In the genomic region with DNA sequence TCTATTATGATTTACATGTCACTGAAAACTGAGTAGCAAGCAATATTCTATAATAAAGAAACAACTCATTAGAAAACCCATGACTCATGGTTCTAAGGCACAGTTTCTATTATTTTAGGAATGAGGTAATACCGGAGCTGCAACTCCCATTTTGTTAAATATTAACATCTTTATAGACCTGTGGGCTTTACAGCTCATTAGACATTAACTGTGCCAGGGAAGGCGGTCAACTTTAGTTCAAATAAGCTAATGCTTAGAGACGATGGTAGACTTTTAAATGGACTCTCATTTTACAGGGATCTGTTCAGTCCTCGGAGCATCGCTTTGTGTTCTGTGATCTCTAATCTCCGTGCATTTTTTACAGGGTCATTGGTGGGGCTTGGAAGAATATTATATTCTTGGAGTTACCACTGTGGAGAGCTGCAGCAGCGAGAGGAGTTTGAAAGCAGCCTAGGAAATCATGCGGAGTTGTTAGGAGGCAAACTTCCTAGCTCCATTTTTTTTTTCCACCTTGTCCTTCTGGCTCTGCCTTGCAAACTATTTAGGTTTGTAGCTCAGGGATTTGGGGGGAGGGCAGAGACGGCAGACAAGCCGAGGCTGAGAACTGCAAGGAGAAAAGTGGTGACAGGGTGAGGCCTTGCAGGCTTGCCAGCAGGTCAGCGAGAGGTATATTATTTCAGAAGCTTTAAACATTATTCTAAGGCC, we compare ENCODE assay signal across 8 mouse cellular contexts.
DNase-seq lines count a peak whose midpoint lies in the region; ATAC-seq and TF ChIP-seq lines count a peak whose summit lies in the region.

No protein-coding gene starts in this region.

- POLR2A ChIA-PET in Patski (lab: Charles Lee), result interaction anchor here (0.7 to 0.8 kb wide), 2 partner anchors 11 to 125 kb away, joined by 3 to 6 read pairs; no protein-coding TSS in a partner anchor

- TF ChIP-seq CTCF in Patski (IDR thresholded peaks at IDR 0.05), result no peak

- in situ Hi-C loops in Patski (cut with MboI; ENCODE audit: low pct_unique_long_range_greater_than_20kb), result loop anchor here (5.0 to 10.0 kb wide), 2 partner anchors 124 to 326 kb away; no protein-coding TSS in a partner anchor

- ATAC-seq in Patski, result peak; percentile 87

- no peaks in the 10 kb centered on the region for H3K27me3 ChIP-seq in Patski

- CTCF ChIA-PET in Patski (lab: Charles Lee), result interaction anchor here (1.1 to 1.2 kb wide), 3 partner anchors 108 to 331 kb away, joined by 3 to 4 read pairs (median 3); no protein-coding TSS in a partner anchor

- peak; percentile 7 to 12 for DNase-seq in adrenal gland, postnatal 36 days
- DNase-seq in adrenal gland, postnatal 4 days (ENCODE audit: low spot score in 2 of 2), result no peak
- peak; percentile 80 for DNase-seq in Patski (ENCODE audit: low read depth, low spot score)
- peak; percentile 18 for DNase-seq in gastrocnemius, postnatal 25 days
- DNase-seq in kidney, postnatal 14 days, result peak; percentile 63
- DNase-seq in neural tube, embryonic 10.5 days (ENCODE audit: extremely low spot score, low spot score), result peak; percentile 15
- DNase-seq in layer of hippocampus, postnatal 36 days, result no peak
- DNase-seq in layer of hippocampus, postnatal 14 days (ENCODE audit: low spot score in 2 of 2), result no peak

Comparison
In these comparisons a context has a peak if more than half of its experiments do, and no peak if none do; other contexts are left out.
1. DNase-seq: peak in adrenal gland, postnatal 36 days (2 of 2), Patski (single experiment), gastrocnemius, postnatal 25 days (single experiment), kidney, postnatal 14 days (single experiment) and neural tube, embryonic 10.5 days (single experiment); none in adrenal gland, postnatal 4 days (0 of 2), layer of hippocampus, postnatal 36 days (0 of 2) and layer of hippocampus, postnatal 14 days (0 of 2).